Mouse (Mus musculus) embryonic fibroblast, embryonic 13.5 days (primary cell): ENCODE measurements around the gene Lclat1. TPM values are rescaled to one million over a fixed set of nuclear protein-coding genes. Genes with fewer than 3 reads are reported as not detected.
"Not testable (repeated sequence)": the region's sequence is repeated elsewhere in the genome, so short reads cannot be mapped to it uniquely, and the experiment has no call there.

Experiments
- H3K27ac ChIP-seq: 2 replicates; pipeline ENCODE4 v1.5.1; 2012; ENCODE audit warnings: low read length, control low read depth, inconsistent platforms; ENCODE audit not compliant: insufficient read depth
- H3K4me1 ChIP-seq: 2 replicates; pipeline ENCODE4 v1.6.1; 2011; ENCODE audit warnings: low read length; ENCODE audit not compliant: control insufficient read depth, insufficient read depth
- H3K4me3 ChIP-seq: 2 replicates; pipeline ENCODE4 v1.5.1; 2011; ENCODE audit warnings: mild to moderate bottlenecking, control low read depth, low read length; ENCODE audit not compliant: insufficient read depth
- CTCF ChIP-seq: IDR thresholded peaks from 2 replicates; pipeline ENCODE4 v1.5.1; 2011; ENCODE audit warnings: mild to moderate bottlenecking, control low read depth, low read length, moderate library complexity, borderline replicate concordance; ENCODE audit not compliant: insufficient read depth
- POLR2A ChIP-seq: IDR thresholded peaks from 2 replicates; pipeline ENCODE4 v1.6.1; 2011; ENCODE audit warnings: low read depth, mild to moderate bottlenecking, control low read depth, low read length, moderate library complexity
- polyA plus RNA-seq: library from polyadenylated mRNA; stranded (reverse); fragments of >200 nt; gene quantifications from 2 replicates; pipeline ENCODE4 v1.2.4, GENCODE M21; 2011; ENCODE audit warnings: low read depth; ENCODE audit not compliant: missing spikeins, insufficient read length

Gene Lclat1
- polyA plus RNA-seq, 1 experiment, result 73.4 TPM

- Histone ChIP-seq H3K27ac (no peak overlapping the region), H3K4me3 (no peak overlapping the region), H3K4me1 (no peaks in the 10 kb centered on the region)
- no peak for TF ChIP-seq CTCF
- no peak for TF ChIP-seq POLR2A
These were observed 18.6 kb downstream of the Lclat1 start for GRCm38 (mm10) chr17:73126349-73126748.

GRCm38 (mm10) chr17:73126903-73127302, 19.1 kb downstream of the Lclat1 start:
- Histone ChIP-seq H3K27ac (no peak overlapping the region), H3K4me1 (no peaks in the 10 kb centered on the region), H3K4me3 (no peak overlapping the region)
- TF ChIP-seq POLR2A (no peak), CTCF (no peak)

DNA sequence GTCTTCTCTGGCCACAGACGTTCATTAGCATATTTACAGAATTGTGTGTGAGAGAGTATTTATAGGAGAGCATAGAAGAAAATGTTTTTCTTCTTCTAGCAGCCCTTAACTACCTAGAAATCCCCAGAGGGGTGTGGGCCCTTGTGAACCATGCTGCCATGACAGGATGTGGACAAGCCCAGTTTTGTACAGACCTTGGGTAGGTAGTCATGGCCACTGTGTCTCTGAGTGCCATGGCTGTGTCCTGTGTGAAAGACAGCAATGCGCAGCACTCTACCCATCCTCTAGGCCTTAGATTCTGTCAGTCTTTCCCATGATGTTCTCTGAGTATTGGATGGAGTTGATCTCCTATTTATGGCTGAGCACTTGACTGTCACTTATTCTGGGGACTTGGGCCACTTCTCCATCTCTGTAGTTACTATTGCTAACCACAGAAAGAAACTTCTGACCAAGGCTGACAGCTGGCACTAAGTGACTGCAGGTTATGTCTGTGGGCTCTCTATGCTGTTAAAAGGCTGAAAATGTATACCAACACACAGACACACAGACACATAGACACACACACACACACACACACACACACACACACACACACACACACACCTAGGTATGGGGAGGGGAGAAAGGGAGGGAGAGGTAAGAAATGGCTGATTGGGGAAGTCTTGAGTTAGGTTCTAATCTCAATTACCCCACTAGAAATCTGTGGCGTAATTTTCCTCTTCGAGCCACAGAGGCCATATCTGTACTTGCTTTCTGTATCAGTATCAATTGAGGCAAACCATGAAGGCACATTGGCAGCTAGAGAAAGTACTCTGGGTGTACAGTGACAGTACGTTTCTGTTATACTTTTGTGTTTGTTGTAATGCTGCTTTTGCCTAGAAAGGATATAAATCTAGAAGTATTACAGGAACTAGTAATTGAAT, 29.0 kb downstream of the Lclat1 start:
- H3K4me1 ChIP-seq, result no peaks in the 10 kb centered on the region
- H3K4me3 ChIP-seq, result no peak overlapping the region
- TF ChIP-seq POLR2A, result no peak
- no peak for TF ChIP-seq CTCF
- H3K27ac ChIP-seq, result no peak overlapping the region

GRCm38 (mm10) chr17:73138217-73138616, 30.4 kb downstream of the Lclat1 start:
- no peak for TF ChIP-seq CTCF
- TF ChIP-seq POLR2A, result no peak
- H3K27ac ChIP-seq, result no peak overlapping the region
- H3K4me1 ChIP-seq, result no peaks in the 10 kb centered on the region; the same call in 1 of the 2 replicates
- H3K4me3 ChIP-seq, result no peak overlapping the region

- no peaks in the 10 kb centered on the region; the same call in 1 of the 2 replicates for H3K4me1 ChIP-seq
- H3K4me3 ChIP-seq, result no peak overlapping the region
- TF ChIP-seq CTCF, result no peak
- no peak for TF ChIP-seq POLR2A
- no peak overlapping the region for H3K27ac ChIP-seq
These were observed 34.2 kb downstream of the Lclat1 start for GRCm38 (mm10) chr17:73142029-73142428.

GRCm38 (mm10) chr17:73142445-73142844, 34.7 kb downstream of the Lclat1 start:
- H3K27ac ChIP-seq, result no peak overlapping the region
- no peak overlapping the region for H3K4me3 ChIP-seq
- TF ChIP-seq CTCF, result no peak
- no peak for TF ChIP-seq POLR2A
- no peaks in the 10 kb centered on the region; the same call in 1 of the 2 replicates for H3K4me1 ChIP-seq

DNA sequence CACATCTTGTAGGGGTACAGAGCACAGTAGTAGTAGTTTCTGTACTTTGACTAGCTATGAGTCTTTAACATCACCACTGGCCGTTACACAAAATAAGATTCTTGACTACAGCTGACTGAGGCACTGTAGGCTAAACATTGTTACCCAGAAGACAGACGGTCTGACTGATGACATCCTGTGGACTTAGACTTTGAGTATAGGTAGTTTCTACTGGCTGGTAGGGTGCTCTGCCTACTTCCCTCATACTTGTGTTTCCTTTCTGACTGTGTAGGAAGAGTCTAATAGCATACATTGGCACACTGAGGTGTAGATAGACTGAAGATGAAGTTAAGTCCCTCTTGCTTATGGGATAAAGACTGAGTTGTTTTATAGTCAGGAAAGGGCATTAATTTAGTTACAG, 37.6 kb downstream of the Lclat1 start:
- TF ChIP-seq POLR2A (no peak), CTCF (no peak)
- H3K27ac ChIP-seq, result no peak overlapping the region
- H3K4me1 ChIP-seq, result no peaks in the 10 kb centered on the region; the same call in 1 of the 2 replicates

GRCm38 (mm10) chr17:73148607-73149006, 40.8 kb downstream of the Lclat1 start:
- TF ChIP-seq CTCF (no peak), POLR2A (no peak)
- Histone ChIP-seq H3K27ac (no peak overlapping the region), H3K4me1 (no peaks in the 10 kb centered on the region), H3K4me3 (no peak overlapping the region)

More for the DNA sequence above, 37.6 kb downstream of the Lclat1 start:
- H3K4me3 ChIP-seq, result no peak overlapping the region

DNA sequence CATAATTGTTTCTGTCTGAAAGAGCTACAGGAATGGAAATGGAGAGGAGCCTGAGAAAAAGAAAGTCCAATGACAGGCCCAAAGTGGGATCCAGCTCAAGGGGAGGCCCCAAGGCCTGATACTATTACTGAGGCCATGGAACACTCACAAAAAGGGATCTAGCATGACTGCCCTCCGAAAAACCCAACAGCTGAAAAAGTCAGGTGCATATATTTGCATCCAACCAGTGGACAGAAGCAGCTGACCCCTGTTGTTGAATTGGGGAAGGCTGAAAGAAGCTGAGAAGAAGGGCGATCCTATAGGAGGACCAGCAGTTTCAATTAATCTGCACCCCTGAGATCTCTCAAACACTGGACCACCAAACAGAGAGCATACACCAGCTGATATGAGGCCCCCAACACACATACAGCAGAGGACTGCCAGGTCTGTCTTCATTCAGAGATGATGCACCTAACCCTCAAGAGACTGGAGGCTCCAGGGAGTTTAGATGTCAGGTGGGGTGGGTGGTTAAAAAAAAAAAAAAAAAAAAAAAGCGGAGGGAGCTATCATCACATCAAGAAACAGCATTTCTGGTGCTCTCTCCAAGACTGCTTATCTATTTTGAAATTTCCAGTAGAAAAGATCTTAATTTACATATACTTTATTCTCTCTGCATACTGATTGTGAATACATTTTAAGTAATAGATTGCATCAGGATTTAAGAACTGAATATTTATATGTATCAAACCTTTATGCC, 45.2 kb downstream of the Lclat1 start:
- H3K27ac ChIP-seq, H3K4me3 ChIP-seq, H3K4me1 ChIP-seq: not testable (repeated sequence)

- no peaks in the 10 kb centered on the region for H3K4me1 ChIP-seq
- no peak overlapping the region for H3K4me3 ChIP-seq
- TF ChIP-seq POLR2A (no peak), CTCF (no peak)
- H3K27ac ChIP-seq, result no peak overlapping the region
These were observed 45.9 kb downstream of the Lclat1 start for GRCm38 (mm10) chr17:73153672-73154071.
